Mouse (Mus musculus) CD4-positive helper T cell, adult 2 months (primary cell): ENCODE measurements around the gene Dnm3.

Source experiments
- DNase-seq: peaks from one replicate; pipeline ENCODE4 v3.0.0-alpha.2; 2012; ENCODE audit warnings: low read depth, missing footprints, low spot score

The Dnm3 gene

GRCm38 (mm10) chr1:162109437-162109813 lies 368.4 kb downstream of the Dnm3 start:
- DNase-seq = no peak

GRCm38 (mm10) chr1:162108726-162109436 lies 369.0 kb downstream of the Dnm3 start:
- DNase-seq = no peak

DNA sequence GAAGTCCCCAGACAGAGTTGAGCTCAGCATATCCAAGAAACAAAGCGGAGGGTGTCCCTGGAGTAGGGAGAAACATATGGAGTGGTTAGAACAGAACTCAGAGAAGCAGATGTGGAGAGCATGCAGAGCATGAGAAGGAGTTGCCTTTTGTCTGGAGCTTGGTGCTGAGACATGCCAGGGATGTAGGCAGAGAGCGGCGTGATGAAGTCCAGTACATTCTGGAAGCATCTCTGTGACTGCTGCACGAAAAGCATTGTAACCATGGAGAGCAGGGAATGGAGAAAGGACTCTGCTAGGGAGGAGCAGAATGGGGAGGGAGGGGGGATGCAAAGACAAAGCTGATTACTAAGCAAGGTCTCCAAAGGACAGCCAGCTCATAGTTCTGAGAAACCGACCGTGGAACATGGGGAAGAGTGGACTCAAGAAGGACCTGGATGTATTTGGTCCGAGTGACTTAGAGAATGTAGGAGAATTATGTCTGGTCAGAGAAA lies 369.6 kb downstream of the Dnm3 start:
- DNase-seq = no peak

GRCm38 (mm10) chr1:162107011-162107606 lies 370.7 kb downstream of the Dnm3 start:
- DNase-seq = no peak

- DNase-seq = no peak
Observed at GRCm38 (mm10) chr1:162100961-162101830, 376.6 kb downstream of the Dnm3 start.

- no peak for DNase-seq
Observed at GRCm38 (mm10) chr1:162100033-162100820, 377.6 kb downstream of the Dnm3 start.

DNA sequence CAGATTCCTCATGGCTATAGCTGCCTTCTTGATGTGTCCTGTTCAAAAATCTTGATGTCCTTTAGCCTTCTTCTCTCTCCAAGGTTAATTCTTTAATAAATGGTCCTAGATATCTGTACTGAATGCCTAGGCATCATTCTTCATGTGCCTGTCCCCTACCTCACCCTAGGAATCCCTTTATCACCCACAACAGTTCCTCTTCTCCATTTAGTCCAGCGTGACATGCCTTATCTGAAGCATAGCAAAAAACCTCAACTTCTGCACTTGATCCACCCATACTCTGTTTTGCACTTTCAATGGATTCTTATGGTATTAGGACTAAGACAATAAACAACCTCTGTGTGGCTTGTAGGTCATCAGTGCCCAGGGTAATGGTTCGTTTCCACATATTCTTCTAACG lies 378.6 kb downstream of the Dnm3 start:
- no peak for DNase-seq

DNA sequence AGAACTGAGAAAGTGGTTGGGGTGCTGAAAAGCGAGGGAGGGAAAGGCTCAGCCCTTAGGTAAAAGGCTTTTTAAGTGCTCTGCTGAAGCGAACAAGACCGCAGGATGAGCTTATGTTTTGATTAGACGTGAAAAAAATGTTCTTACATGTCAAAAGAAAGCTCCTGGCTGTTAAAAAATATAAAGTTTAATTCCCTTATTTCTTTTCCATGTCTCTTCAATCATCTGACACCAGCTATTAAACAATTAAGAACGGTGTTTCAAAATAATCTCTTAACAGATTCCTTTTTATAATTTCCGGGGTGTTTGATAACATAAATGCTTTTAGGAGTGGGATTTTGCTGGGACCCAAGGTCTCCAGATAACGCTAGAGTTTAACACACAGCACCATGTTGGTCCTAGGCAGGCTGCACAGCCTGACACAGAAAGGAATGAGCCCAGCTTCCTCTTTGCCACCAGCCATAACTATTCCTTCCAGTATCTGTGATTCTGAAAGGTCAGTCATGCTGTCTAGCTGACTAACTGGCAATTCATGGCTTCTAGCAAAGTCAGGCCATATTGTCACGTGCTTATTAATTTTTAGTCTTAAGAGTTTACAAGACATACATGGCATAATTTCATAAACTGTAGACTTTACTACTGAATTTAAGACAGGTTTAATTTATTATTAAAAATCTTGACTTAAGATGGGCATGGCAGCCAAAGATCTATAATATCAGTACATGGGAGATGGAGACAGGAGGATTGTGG lies 383.1 kb downstream of the Dnm3 start:
- no peak for DNase-seq

GRCm38 (mm10) chr1:162093806-162094522 lies 383.9 kb downstream of the Dnm3 start:
- no peak for DNase-seq

DNA sequence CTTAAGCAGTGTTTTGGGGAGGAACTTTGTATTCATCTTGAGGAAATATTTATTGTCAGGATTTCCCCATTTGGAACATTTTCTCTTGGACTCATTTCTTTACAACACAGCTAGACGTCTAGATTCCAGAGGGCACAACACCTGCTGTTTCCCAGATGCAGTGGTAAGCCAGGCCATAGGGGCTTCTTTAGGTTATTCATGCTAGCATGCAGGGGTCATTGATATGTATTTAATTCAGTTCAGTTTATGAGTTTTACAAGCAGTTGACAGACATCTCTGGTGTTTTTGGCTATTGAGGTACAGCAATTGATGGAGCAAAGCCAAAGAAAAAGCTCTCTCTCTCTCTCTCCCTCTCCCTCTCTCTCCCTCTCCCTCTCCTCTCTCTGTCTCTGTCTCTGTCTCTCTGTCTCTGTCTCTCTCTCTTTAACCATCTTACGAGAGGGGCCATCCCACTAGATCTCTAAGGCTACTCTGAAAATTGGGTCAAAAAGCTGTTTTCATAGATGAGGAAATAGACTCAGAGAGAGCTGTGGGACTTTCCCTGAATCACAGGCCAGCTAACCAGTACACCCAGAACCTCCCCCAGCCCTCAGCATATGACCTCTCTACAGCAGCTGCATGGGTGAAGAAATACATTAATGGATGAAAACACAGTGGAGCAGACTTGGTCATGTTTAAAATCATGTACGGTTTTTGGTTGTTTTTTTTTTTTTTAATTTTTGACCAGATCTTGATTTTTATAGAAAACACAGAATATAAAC lies 384.8 kb downstream of the Dnm3 start:
- no peak for DNase-seq

DNA sequence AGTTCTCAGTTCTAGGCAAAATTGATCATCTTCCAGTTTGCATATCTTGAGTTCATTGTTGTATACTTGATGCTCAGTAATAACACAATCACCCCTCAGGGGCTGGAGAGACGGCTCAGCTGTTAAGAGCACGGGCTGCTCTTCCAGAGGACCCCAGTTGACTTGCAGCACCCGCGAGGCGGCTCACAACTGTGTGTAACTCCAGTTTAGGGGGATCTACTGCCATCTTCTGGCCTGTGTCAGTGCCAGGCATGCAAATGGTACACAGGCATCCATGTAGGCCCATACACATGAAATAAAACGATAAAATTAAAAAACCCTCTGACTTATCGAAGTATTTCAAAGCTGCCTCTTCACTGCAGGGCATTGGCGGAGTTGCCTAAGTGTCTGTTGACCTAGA lies 385.4 kb downstream of the Dnm3 start:
- no peak for DNase-seq

- no peak for DNase-seq
Observed at GRCm38 (mm10) chr1:162083886-162084478, 393.9 kb downstream of the Dnm3 start.

- no peak for DNase-seq
Observed at GRCm38 (mm10) chr1:162083354-162083753, 394.5 kb downstream of the Dnm3 start.

DNA sequence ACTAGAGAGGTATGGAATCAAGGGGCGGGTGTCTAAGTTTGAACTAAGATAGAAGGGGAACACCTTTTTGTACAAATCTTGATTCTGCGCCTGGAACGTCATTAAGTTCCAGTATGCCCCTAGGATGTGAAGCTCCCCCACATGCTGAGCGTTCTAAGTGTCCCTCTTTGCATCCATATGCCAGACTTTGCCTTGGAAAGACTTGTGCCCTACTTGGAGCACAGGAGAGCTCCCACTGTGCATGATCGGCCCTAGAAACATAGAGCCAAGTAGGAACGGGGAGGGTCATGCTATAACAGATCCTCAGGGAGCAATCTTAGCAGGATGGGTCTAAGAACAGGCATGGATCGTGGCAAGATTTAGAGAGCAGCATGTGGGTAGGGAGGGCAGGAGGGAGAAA lies 395.1 kb downstream of the Dnm3 start:
- DNase-seq = no peak

- no peak for DNase-seq
Observed at GRCm38 (mm10) chr1:162081693-162082372, 396.0 kb downstream of the Dnm3 start.

GRCm38 (mm10) chr1:162079989-162080388 lies 397.8 kb downstream of the Dnm3 start:
- no peak for DNase-seq

DNA sequence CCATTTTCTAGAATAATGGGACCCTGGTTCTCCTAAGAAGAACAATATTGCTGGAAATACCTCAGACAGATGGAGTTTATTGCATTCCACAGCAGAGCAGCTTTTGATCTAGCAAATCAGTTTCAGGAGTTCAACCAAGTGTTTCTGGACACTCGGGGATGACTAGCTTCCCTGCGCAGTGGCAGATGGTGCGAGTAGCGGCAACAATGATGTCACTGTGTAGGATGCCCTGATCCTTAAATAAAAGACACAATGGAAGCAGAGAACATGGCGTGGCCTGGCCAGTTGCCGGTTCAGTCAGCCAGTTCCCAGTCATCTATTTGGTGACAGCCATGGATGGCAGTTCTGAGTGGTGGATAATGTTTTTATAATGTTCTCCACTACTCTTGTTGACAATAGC lies 400.4 kb downstream of the Dnm3 start:
- DNase-seq = no peak

DNA sequence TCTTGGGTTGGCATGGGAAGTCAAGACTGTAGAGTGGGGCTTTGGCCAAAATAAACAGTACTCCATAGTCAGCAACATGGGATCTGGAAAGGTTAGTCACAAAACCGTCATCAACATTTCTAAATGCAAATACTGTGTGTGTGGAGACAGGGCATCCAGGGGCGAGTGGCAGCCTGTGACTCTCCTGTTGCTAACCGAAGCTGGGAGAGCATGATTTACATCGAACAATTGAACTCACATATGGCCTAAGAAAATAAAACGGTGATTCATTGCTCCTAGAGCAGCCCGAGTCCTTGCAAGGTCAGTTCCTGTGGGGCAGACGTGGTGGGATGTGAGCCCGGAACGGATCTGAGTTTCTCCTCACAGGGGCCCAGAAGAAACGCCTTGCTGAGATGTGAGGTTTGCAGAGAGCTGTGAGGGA lies 401.2 kb downstream of the Dnm3 start:
- no peak for DNase-seq
